Mouse (Mus musculus) liver, adult 2 months (tissue): ENCODE data around the gene Nrtn.

Experiments
- CTCF ChIP-seq: fragments of 200-500 bp; IDR thresholded peaks from 2 replicates; pipeline ENCODE4 v1.5.1; 2011; ENCODE audit warnings: low read depth, low read length, control low read depth
- POLR2A ChIP-seq: fragments of 200-500 bp; IDR thresholded peaks from 2 replicates; pipeline ENCODE4 v1.6.1; 2011; ENCODE audit warnings: low read length, control low read depth; ENCODE audit not compliant: insufficient read depth; ENCODE audit errors: extremely low read depth

GRCm38 (mm10) chr17:56765431-56765830 is 8.1 kb upstream of the Nrtn start:
- TF ChIP-seq POLR2A (no peak), CTCF (no peak)
